Mouse (Mus musculus) limb, embryonic 11.5 days (tissue): ENCODE measurements around the gene Gramd1c. TPM values are rescaled to one million over a fixed set of nuclear protein-coding genes. Genes with fewer than 3 reads are reported as not detected.

ENCODE experiments used
- ATAC-seq: fragments of 200-750 bp; cut with Nextera tagmentation; 2 replicates; pipeline ENCODE4 v1.8.0; 2017; ENCODE audit warnings: low read depth; ENCODE audit not compliant: insufficient number of reproducible peaks, low FRiP score, low TSS enrichment
- DNase-seq: peaks from one replicate; pipeline ENCODE4 v3.0.0-alpha.2; 2015; ENCODE audit warnings: low spot score
- H3K27ac ChIP-seq: fragments of 300-500 bp; sonication (generic); replicated peaks from 2 replicates; pipeline ENCODE4 v1.5.1; 2014; ENCODE audit warnings: low read depth, mild to moderate bottlenecking, low read length
- H3K27me3 ChIP-seq: fragments of 300-500 bp; sonication (generic); 2 replicates; pipeline ENCODE4 v1.6.1; 2014; ENCODE audit warnings: mild to moderate bottlenecking, low read length, mixed read lengths; ENCODE audit not compliant: control insufficient read depth, insufficient read depth
- H3K36me3 ChIP-seq: fragments of 300-500 bp; sonication (generic); 2 replicates; pipeline ENCODE4 v1.6.1; 2014; ENCODE audit warnings: mild to moderate bottlenecking, low read length, moderate library complexity, mixed read lengths; ENCODE audit not compliant: control insufficient read depth, insufficient read depth
- H3K4me1 ChIP-seq: fragments of 300-500 bp; sonication (generic); 2 replicates; pipeline ENCODE4 v1.6.1; 2014; ENCODE audit warnings: low read length, mixed read lengths; ENCODE audit not compliant: control insufficient read depth, insufficient read depth
- H3K4me2 ChIP-seq: fragments of 300-500 bp; sonication (generic); 2 replicates; pipeline ENCODE4 v1.6.1; 2014; ENCODE audit warnings: low read depth, mild to moderate bottlenecking, moderate library complexity; ENCODE audit not compliant: severe bottlenecking
- H3K4me3 ChIP-seq: fragments of 300-500 bp; sonication (generic); 2 replicates; pipeline ENCODE4 v1.5.1; 2014; ENCODE audit warnings: low read depth, low read length
- H3K9ac ChIP-seq: fragments of 300-500 bp; sonication (generic); 2 replicates; pipeline ENCODE4 v1.6.1; 2014; ENCODE audit warnings: mild to moderate bottlenecking, low read length
- H3K9me3 ChIP-seq: fragments of 300-500 bp; sonication (generic); 2 replicates; pipeline ENCODE4 v1.6.1; 2016; ENCODE audit warnings: low read length; ENCODE audit not compliant: control insufficient read depth
- WGBS: fragments of 180-500 bp; shearing (Covaris S2); extraction: QIAGEN DNeasy Blood & Tissue Kit; methylation state at CpG from one replicate; pipeline ENCODE4 v1.1.7; 2014; 5-methylcytosine and 5-hydroxymethylcytosine counted together
- polyA plus RNA-seq: library from polyadenylated mRNA; unstranded; fragments of >200 nt; fragmentation: Nextera tagmentation; extraction: Ambion mirVana; gene quantifications from 2 replicates; pipeline ENCODE4 v1.2.1, GENCODE M21; 2014

The Gramd1c gene
- polyA plus RNA-seq, 1 experiment from 2014 or later, result 4.3 TPM

DNA sequence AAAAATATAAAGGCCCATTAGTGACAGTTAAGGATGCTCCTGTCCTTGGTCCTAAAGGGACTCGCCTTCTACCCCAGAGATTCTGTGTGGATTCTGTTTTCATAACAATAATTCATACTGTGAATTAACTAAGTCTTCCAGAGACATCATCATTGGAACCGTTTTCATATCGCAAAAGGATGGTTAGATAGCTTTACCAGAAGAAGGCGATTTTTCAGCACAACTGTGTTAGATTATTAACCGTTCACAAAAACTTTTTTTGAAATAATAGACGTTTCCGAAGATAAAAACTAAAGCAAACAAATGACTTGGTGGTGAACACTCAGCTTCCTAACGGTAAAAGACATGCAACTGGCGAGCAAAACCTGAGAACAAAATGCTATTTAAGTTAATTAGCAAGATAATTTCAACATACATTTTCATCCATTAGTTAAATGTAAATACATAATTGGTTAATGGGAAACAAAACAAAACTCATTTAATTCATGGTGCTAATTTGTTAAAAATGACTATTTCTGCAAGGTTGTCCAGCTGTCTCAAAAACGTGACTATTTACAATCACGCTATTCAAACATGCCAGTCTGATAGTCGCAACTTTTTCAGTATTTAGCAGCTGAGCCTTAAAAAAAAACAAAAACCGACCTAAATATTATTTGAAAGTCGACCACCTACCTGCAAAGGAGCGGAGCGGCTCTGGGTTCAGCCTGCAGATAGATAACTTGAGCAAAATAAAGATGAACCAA, 47.6 kb downstream of the Gramd1c start:
- ATAC-seq (no peak), DNase-seq (no peak)
- Histone ChIP-seq H3K36me3 (no peaks in the 10 kb centered on the region), H3K27ac (no peak overlapping the region), H3K4me3 (no peak overlapping the region), H3K9ac (no peak overlapping the region), H3K9me3 (no peaks in the 10 kb centered on the region), H3K27me3 (no peaks in the 10 kb centered on the region), H3K4me1 (no peaks in the 10 kb centered on the region), H3K4me2 (no peak overlapping the region)
- WGBS, result 64% methylated on average over 16 of the region's 16 CpGs

DNA sequence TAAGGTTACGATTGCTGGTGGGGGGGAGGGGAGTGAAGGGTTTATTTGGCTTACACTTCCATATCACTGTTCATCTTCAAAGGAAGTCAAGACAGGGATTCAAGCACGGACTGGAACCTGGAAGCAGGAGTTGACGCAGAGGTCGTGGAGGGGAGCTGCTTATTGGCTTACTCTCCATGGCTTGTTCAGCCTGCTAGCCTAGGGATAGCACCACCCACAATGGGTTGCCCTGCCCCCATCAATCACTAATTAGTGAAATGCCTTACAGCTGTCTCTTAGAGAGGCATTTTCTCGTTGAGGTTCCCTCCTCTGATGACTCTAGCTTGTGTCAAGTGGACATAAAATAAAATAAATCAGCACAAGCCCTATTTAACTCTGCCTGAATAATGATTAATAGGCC, 52.1 kb downstream of the Gramd1c start:
- 52% methylated on average over 5 of the region's 5 CpGs for WGBS
- H3K36me3 ChIP-seq, result no peaks in the 10 kb centered on the region
- H3K27ac ChIP-seq, result no peak overlapping the region
- ATAC-seq (no peak), DNase-seq (no peak)
- H3K27me3 ChIP-seq, result no peaks in the 10 kb centered on the region
- H3K4me2 ChIP-seq, result no peak overlapping the region
- H3K4me3 ChIP-seq, result no peak overlapping the region
- no peak overlapping the region for H3K9ac ChIP-seq
- no peaks in the 10 kb centered on the region for H3K4me1 ChIP-seq
- H3K9me3 ChIP-seq, result no peaks in the 10 kb centered on the region

DNA sequence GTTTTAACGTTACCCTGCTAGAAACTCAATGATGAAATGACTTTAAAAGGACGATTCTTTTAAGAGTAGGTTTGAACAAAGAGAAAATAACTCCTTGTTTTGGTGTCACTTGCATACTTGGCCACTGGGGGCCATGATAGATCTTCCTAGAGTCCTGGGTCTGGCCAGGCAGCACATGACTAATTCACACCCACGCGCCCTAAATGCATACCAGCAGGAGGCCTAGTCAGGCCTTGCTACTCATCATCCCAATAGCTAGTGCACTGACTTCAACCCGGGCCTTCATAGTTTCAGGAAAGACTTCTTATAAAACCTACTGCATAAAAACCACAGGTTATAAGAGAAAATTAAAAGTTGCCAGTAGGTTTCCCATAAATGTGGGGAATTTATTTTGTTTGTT, 61.1 kb downstream of the Gramd1c start:
- H3K4me2 ChIP-seq, result no peak overlapping the region
- ATAC-seq, result no peak
- H3K4me3 ChIP-seq, result no peak overlapping the region
- no peak overlapping the region for H3K9ac ChIP-seq
- H3K4me1 ChIP-seq, result no peaks in the 10 kb centered on the region
- H3K27me3 ChIP-seq, result no peaks in the 10 kb centered on the region
- no peak for DNase-seq
- H3K36me3 ChIP-seq, result no peaks in the 10 kb centered on the region
- no peak overlapping the region for H3K27ac ChIP-seq
- H3K9me3 ChIP-seq, result no peaks in the 10 kb centered on the region
- 52% methylated on average over 5 of the region's 5 CpGs for WGBS

DNA sequence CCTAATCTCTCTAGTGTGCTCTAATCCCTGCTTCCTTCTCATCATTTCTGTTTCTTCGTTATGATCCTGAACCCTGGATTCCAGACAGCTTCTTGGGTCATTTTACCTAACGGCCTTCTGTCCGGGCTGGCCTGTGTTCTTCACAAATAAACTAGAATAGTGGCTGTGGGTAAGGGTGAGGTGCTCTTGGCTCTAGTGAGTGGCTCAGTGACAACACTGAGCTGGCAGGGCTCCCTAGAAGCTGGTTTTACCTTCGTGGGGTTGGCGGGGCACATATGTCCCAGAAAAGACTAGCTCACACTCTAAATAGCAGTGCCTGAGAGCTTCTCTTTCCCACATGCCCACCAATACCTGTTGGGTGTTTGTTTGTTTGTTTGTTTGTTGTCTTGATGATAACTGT, 63.6 kb downstream of the Gramd1c start:
- H3K4me1 ChIP-seq, result no peaks in the 10 kb centered on the region
- 72% methylated on average over 5 of the region's 5 CpGs for WGBS
- no peak overlapping the region for H3K9ac ChIP-seq
- H3K9me3 ChIP-seq, result no peaks in the 10 kb centered on the region
- no peaks in the 10 kb centered on the region for H3K36me3 ChIP-seq
- H3K27ac ChIP-seq, result no peak overlapping the region
- H3K27me3 ChIP-seq, result no peaks in the 10 kb centered on the region
- no peak overlapping the region for H3K4me3 ChIP-seq
- no peak overlapping the region for H3K4me2 ChIP-seq
- ATAC-seq (no peak), DNase-seq (no peak)

DNA sequence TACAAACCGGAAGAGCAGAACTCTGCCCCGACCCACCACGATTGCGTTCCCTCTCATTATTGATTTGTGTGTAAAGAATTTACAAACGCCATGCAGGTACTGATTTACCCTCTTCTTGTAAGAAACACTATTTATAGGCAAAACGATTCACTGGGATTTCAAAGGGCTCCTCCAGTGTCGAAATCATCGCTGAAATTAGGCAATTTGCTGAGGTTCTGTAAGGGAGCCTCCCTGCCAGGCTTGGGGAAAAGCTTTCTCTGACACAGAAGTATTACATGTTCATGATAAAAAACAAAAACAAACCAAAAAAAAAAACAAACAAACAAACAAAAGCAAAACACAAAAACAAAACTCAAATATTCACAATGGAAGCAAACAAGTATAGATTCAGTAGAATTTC, 64.0 kb downstream of the Gramd1c start:
- DNase-seq, result no peak
- no peak for ATAC-seq
- WGBS, result 81% methylated on average over 8 of the region's 8 CpGs

DNA sequence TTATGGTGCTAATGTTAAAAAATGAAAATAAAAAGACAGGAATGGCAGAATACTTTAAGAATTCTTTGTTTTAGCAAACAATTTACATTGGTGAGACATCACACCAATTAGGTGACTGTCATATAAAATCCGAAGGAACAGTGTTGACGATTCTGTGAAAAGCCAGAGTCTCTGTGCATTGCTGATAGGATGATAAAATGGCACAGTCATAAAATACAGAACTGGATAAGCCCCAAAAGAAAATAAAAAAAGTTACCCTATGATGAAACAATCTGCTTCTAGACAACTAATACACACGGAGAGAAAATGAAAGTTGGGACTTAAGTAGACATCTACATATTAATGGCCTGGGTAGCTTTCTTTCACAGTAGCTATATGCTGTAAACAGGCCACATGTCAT, 68.5 kb downstream of the Gramd1c start:
- ATAC-seq (no peak), DNase-seq (no peak)
- no peak overlapping the region for H3K4me2 ChIP-seq
- no peaks in the 10 kb centered on the region for H3K27me3 ChIP-seq
- H3K27ac ChIP-seq, result no peak overlapping the region
- 84% methylated on average over 3 of the region's 3 CpGs for WGBS
- H3K4me1 ChIP-seq, result no peaks in the 10 kb centered on the region
- H3K36me3 ChIP-seq, result no peaks in the 10 kb centered on the region
- H3K4me3 ChIP-seq, result no peak overlapping the region
- H3K9ac ChIP-seq, result no peak overlapping the region
- no peaks in the 10 kb centered on the region for H3K9me3 ChIP-seq

More for the DNA sequence above, 64.0 kb downstream of the Gramd1c start:
- Histone ChIP-seq H3K4me2 (no peak overlapping the region), H3K4me1 (no peaks in the 10 kb centered on the region), H3K4me3 (no peak overlapping the region), H3K9ac (no peak overlapping the region), H3K27ac (no peak overlapping the region), H3K27me3 (no peaks in the 10 kb centered on the region), H3K9me3 (no peaks in the 10 kb centered on the region), H3K36me3 (no peaks in the 10 kb centered on the region)

DNA sequence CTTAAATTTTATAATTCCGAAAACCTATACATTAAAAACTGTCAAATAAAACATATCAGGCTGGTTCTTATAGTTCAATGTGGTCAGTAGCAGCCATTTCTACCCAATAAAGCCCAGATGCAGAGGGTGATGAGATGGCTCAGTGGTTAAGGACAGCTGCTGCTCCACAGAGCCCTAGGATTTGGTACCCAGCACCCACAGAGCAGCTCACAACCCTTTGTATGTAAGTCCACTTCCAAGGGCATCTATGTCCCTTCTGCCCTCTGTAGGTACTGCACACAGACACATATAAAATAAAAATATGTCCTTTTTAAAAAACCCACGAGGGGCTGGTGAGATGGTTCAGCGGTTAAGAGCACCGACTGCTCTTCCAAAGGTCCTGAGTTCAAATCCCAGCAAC, 76.8 kb downstream of the Gramd1c start:
- DNase-seq (no peak), ATAC-seq (no peak)
- H3K4me3 ChIP-seq, result no peak overlapping the region
- H3K36me3 ChIP-seq, result no peaks in the 10 kb centered on the region
- no peak overlapping the region for H3K27ac ChIP-seq
- no peaks in the 10 kb centered on the region for H3K9me3 ChIP-seq
- H3K4me1 ChIP-seq, result no peaks in the 10 kb centered on the region
- no peak overlapping the region for H3K4me2 ChIP-seq
- H3K9ac ChIP-seq, result no peak overlapping the region
- H3K27me3 ChIP-seq, result no peaks in the 10 kb centered on the region
- 96% methylated on average over 4 of the region's 4 CpGs for WGBS

DNA sequence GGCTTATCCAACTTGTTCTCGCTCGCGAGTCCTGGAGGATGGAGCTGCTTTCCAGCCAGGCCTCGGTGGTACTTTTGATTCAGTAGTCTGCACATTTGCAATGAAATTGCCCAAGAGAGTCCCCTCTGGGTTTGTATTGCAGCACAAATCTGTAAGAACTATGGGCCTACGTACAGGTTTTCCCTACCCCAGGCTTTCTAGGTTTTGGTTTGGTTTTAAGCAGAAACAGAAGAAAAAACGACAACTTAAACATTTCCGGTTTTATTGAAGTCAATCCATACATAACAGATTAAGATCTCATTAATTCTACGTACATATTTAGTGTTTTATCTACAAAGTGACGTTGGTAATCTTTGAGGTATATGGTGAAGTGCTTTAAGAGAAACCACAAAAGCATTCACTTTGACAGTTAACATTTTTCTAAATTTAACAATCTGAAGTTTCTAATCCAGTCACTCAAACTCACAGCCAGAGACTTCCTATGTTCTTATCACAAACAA, 83.0 kb downstream of the Gramd1c start:
- DNase-seq (no peak), ATAC-seq (no peak)
- Histone ChIP-seq H3K36me3 (no peaks in the 10 kb centered on the region), H3K27ac (no peak overlapping the region), H3K9me3 (no peaks in the 10 kb centered on the region), H3K27me3 (0 out of 2 replicates have a peak, but pooled peaks cover 3% of the 10 kb centered on the region), H3K4me1 (0 out of 2 replicates have a peak, but pooled peaks cover 5% of the 10 kb centered on the region), H3K4me3 (peak overlapping the region; percentile 64), H3K9ac (peak overlapping the region; percentile 45), H3K4me2 (peak overlapping the region; percentile 100)
- 28% methylated on average over 9 of the region's 9 CpGs for WGBS
